Mouse (Mus musculus) small intestine, adult 2 months (tissue): ENCODE results near the gene Tagln2. TPM values are rescaled to one million over a fixed set of nuclear protein-coding genes. Genes with fewer than 3 reads are reported as not detected.

Experiments
- H3K27ac ChIP-seq: fragments of 200-500 bp; 2 replicates; pipeline ENCODE4 v1.5.1; 2012; ENCODE audit warnings: low read depth, low read length, control low read depth, inconsistent platforms; ENCODE audit not compliant: insufficient read depth
- H3K27me3 ChIP-seq: fragments of 200-500 bp; 2 replicates; pipeline ENCODE4 v1.6.1; 2012; ENCODE audit warnings: mild to moderate bottlenecking, moderate library complexity, low read length, inconsistent platforms; ENCODE audit not compliant: control insufficient read depth, insufficient read depth
- H3K36me3 ChIP-seq: fragments of 200-500 bp; 2 replicates; pipeline ENCODE4 v1.6.1; 2012; ENCODE audit warnings: mild to moderate bottlenecking, low read length, control low read depth, inconsistent platforms; ENCODE audit not compliant: control insufficient read depth, insufficient read depth
- H3K4me1 ChIP-seq: fragments of 200-500 bp; 2 replicates; pipeline ENCODE4 v1.6.1; 2012; ENCODE audit warnings: low read length, inconsistent platforms, mixed read lengths; ENCODE audit not compliant: control insufficient read depth, insufficient read depth, insufficient read length
- H3K4me3 ChIP-seq: fragments of 200-500 bp; 2 replicates; pipeline ENCODE4 v1.5.1; 2012; ENCODE audit warnings: low read depth, mild to moderate bottlenecking, control low read depth, inconsistent platforms, low read length, moderate library complexity
- CTCF ChIP-seq: fragments of 200-500 bp; IDR thresholded peaks from 2 replicates; pipeline ENCODE4 v1.5.1; 2012; ENCODE audit warnings: low read depth, mild to moderate bottlenecking, control low read depth, inconsistent platforms, low read length, moderate library complexity, mixed read lengths; ENCODE audit not compliant: insufficient replicate concordance, insufficient read length; ENCODE audit errors: extremely low read depth
- POLR2A ChIP-seq: fragments of 200-500 bp; IDR thresholded peaks from 2 replicates; pipeline ENCODE4 v1.6.1; 2012; ENCODE audit warnings: low read depth, mild to moderate bottlenecking, control low read depth, inconsistent platforms, low read length, moderate library complexity
- WGBS: fragments of 180-500 bp; shearing (Covaris S2); methylation state at CpG from one replicate; pipeline ENCODE4 v1.1.7; 2018; 5-methylcytosine and 5-hydroxymethylcytosine counted together
- polyA plus RNA-seq: library from polyadenylated mRNA; depleted of rRNA; stranded (reverse); fragments of >200 nt; gene quantifications from 2 replicates; pipeline ENCODE4 v1.2.3, GENCODE M21; 2012

Tagln2 gene
- polyA plus RNA-seq, 1 experiment, result 284 TPM

DNA sequence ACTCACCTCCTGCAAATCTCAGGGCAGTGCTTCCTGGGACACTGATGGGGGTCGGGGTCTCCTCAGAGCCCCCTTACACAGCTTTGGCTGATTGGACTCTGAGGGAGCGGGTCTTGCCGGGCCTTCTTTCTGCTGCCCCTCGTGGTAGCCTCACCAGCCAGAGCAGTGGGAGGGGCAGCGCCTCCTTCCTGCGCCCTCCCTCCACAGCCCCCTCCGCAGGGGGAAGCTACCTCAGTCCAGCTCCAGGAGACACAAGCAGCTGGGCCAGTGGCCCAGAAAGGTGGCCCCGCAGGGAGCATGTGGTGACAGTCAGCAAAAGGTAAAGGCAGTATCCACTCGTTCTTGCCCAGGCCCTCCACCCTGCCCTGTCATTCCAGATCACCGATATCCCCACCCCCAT, 2.4 kb upstream of the Tagln2 start:
- 91% methylated on average over 10 of the region's 10 CpGs for WGBS
- no peak for TF ChIP-seq CTCF
- Histone ChIP-seq H3K4me1 (peaks cover 9% of the 10 kb centered on the region), H3K27me3 (no peaks in the 10 kb centered on the region), H3K4me3 (no peak overlapping the region), H3K27ac (no peak overlapping the region), H3K36me3 (peaks cover 32% of the 10 kb centered on the region)

DNA sequence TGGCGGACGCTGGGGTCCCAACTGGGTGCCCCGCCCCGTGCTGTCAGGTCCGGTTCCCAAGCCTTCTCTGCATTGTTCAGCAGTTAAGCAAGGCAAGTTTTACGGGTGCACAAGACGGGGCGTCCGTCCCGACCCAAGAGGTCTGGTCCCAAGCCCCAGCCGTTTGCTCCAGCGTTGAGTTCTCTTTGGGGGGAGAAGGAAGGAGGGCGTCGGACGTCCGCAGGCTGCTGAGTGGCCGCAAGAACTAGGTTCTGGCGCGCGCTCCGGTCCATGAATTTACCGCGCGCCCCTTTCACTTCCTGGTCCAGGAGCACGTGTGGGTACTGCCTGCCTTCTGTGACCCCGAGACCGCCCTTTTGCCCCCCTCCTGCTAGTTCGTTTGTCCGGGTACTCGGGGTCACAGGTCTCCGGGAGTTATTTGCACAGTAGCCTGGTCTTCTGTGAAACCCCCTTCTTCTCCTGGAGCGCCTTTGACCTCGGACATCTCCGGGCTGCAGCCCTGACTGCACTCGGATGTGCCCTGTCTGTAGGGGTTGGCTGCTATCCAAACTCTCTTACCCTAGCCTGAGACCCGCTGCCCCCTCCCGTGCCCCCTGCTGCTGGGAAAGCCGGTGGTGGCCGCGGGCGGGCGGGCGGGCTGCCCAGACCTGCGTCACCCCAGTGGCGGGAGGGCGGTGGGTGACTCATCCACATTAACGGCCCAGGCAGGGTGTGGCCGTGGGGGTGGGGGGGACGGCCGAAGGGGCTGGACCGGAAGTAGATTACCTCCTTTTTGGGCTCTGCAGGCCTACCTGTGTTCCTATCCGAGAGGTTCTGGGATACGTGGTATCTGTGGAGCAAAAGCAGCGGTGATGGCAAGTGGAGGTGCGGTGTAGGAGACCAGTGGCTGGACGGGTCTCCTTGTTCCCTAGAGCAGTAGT, 864 bp downstream of the Tagln2 start:
- peak overlapping the region; percentile 90 for H3K4me3 ChIP-seq
- H3K36me3 ChIP-seq, result peaks cover 25% of the 10 kb centered on the region
- under 1% methylated on average over 56 of the region's 56 CpGs for WGBS
- no peaks in the 10 kb centered on the region for H3K27me3 ChIP-seq
- H3K4me1 ChIP-seq, result peaks cover 21% of the 10 kb centered on the region
- no peak for TF ChIP-seq POLR2A
- no peak for TF ChIP-seq CTCF
- H3K27ac ChIP-seq, result peak overlapping the region; percentile 98

DNA sequence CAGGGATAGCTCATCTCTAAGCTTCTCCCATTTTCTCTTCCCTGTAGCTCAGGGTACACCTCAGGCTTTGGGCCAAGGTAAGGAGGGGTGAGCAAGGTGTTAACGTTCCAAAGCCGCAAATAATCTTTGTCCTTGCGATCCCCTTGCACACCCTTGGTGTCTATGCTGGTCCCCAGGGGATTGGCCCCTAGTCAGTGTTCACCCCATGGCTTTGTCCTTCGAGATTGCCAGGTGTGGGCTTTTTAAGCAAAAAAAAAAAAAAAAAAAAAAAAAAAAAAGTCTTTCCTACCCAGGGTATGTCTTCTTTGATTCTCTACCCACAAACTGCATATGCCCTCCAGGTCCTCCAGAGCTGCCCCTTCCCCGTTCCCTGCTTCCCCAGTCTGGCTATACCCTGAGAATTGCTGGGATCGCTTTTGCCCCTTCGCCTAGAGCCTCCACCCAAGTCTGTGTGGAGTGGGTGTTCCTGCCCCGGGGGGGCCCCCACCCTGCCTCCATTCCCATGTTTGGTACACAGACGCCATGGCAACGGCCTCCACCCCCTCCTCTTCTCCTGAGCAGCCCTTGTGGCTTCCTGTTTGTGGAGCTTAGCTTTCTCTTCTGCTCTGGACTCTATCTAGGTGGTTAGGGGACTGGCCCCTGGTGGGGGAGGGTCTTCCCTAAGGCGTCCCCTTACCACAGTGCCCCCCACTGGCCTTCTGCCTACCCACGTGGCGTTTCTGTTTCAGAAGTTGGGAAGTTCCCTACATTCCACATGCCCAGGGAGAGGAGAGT, 1.7 kb downstream of the Tagln2 start:
- H3K36me3 ChIP-seq, result peaks cover 25% of the 10 kb centered on the region
- TF ChIP-seq POLR2A (no peak), CTCF (no peak; the same call in 1 of the 2 replicates)
- peak overlapping the region; percentile 97 for H3K27ac ChIP-seq
- H3K27me3 ChIP-seq, result no peaks in the 10 kb centered on the region
- peak overlapping the region; percentile 90 for H3K4me3 ChIP-seq
- WGBS, result 5% methylated on average over 13 of the region's 13 CpGs
- H3K4me1 ChIP-seq, result peaks cover 21% of the 10 kb centered on the region

DNA sequence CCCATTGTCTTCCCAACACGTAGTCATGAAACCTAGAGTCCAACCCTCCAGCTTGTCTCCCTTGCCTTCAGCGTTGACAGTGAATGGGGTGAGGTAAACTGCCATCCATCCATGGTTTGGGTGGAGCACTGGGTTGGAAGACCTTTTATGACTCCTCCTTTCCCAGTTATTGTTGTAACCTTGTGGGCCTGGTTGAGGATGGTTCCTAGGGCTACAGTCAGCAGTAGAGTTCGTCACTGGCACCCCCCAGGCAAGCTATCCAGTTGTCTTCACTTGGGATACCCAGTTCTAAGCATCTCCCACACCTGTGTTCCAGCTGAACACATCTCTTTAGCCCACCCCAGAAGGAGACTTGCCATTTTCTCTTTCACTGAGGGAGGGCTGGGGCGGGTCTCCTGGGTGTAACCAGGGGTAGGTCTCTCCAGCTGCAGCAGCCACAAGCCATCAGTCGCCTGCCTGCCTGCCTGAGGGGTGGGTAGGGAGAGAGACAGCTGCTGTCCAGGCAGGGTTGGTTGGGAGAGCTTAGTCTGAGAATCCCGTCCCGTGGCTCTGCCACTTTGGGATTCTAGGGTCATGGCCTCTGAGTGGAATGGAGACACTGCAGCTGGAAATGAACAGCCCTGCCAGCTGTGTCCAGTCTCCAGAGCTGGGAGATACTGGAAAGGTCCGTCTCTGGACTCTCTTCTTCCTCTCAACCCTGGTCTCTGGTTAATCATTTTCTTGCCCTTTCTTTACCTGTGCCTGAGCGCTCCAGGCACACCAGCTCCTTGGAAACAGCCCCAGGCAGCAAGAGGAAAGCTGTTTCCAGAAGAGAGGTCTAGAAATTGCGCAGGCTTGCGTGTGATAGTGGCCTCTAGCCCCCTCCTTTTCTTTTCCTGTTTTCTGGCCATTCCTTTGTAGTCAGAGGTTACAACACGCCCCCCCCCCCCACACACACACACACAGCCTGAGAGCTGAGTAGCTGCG, 2.6 kb downstream of the Tagln2 start:
- Histone ChIP-seq H3K4me1 (peaks cover 23% of the 10 kb centered on the region), H3K4me3 (peak overlapping the region; percentile 90), H3K36me3 (peaks cover 28% of the 10 kb centered on the region), H3K27ac (peak overlapping the region; percentile 97), H3K27me3 (no peaks in the 10 kb centered on the region)
- WGBS, result 7% methylated on average over 13 of the region's 13 CpGs
- no peak; the same call in 1 of the 2 replicates for TF ChIP-seq CTCF
- no peak for TF ChIP-seq POLR2A

DNA sequence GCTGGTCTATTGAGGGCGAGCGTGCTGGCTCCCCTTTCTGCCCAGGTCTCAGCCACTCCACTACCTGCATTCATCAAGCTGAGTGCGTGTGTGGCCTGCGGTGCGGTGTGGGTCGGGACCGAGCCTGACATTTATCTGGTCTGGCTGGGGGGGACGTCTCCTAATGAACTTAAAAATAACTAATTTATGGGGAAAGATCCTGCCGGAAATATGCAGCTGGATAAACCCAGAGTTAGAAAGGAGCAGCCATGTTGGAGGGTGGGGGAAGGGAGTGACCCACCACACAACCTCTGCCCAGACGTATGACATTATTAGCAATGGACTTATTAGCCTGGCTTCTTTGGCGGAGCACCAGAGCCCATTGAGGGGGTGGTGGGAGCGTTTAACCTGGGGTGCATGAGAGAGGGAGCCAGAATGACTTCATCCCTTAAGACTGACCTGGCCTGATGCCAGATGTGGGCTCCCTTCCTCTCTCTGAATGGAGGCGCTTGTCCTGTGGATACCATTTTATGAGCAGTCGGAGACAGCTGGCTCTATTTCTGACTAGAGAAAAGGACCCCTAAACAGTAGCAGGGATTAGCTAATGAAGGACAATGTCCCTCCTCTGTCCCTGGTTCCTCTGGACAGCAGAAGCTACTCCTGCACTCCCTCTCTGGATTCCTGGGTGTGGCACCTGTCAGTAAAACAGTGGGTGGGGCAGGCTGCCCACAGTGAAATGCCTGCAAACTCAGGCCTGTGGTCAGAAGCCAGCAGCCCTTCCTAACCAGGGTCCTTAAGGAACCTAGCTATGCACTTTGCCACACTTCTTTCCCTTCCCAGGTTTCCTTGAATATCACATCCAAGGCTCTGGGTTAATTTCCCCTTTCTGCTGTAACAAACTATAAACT, 3.5 kb downstream of the Tagln2 start:
- Histone ChIP-seq H3K4me1 (peaks cover 24% of the 10 kb centered on the region), H3K27me3 (no peaks in the 10 kb centered on the region), H3K36me3 (peaks cover 36% of the 10 kb centered on the region), H3K27ac (peak overlapping the region; percentile 97), H3K4me3 (peak overlapping the region; percentile 90)
- 18% methylated on average over 14 of the region's 14 CpGs for WGBS
- TF ChIP-seq CTCF, result peak; percentile 6; the same call in 1 of the 2 replicates
- no peak for TF ChIP-seq POLR2A

DNA sequence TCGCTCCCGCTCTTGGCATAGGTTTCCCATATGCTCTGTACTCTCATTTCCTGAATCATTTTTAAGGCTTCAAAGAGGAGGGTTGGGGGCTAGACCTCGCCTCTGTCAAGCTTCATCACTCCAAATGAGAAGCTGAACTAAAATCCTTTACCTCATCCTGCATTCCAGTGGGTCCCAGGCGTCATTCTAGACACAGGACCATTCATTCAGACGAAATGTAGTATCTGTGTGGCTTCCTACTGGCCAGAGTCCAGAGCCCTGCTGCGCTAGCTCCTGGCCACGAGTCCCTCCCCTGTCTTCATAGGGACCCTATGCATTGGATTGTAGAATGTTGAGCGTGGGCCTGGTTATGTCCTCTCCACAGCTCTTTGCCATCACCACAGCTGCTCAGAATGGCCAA, 4.9 kb downstream of the Tagln2 start:
- H3K27me3 ChIP-seq, result no peaks in the 10 kb centered on the region
- peaks cover 24% of the 10 kb centered on the region for H3K4me1 ChIP-seq
- H3K27ac ChIP-seq, result no peak overlapping the region
- WGBS, result 79% methylated on average over 8 of the region's 8 CpGs
- H3K36me3 ChIP-seq, result peaks cover 36% of the 10 kb centered on the region
- H3K4me3 ChIP-seq, result no peak overlapping the region
- no peak for TF ChIP-seq POLR2A
- TF ChIP-seq CTCF, result no peak
